Mouse (Mus musculus) heart, postnatal 0 days (tissue): ENCODE measurements around the gene Ralgps2.

Source experiments
- CTCF ChIP-seq: IDR thresholded peaks from 2 replicates; pipeline ENCODE4 v1.5.1; 2016; ENCODE audit warnings: antibody characterized with exemption, control low read depth, low read depth
- EP300 ChIP-seq: IDR thresholded peaks from 2 replicates; pipeline ENCODE4 v1.6.1; 2016; ENCODE audit warnings: antibody characterized with exemption, low read depth

DNA sequence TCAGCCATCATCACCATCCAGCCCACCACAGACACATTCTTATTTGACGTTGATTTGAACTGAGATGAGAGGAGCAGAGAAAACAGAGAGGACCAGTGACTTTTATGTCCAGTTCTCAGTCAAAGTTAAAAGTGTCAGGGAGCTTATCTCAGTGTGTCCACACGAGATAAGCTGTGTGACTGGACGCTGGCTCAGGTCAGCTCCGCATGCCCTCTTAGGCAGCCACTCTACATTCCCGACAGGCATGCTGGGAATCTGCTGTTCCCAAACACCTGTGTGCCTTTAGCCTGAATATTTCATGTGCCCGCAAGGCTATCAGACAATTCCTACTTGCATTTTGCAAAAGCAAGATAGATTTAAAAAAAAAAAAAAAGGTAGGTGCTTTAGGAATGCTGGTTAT is 125.9 kb downstream of the Ralgps2 start:
- no peak for TF ChIP-seq CTCF
- TF ChIP-seq EP300: no peak
